10 mouse cellular contexts compared by ENCODE assay signal in genomic region chr10:96294666-96295065, GRCm38 (mm10).
DNase-seq lines count a peak whose midpoint lies in the region; ATAC-seq and TF ChIP-seq lines count a peak whose summit lies in the region.
"Had no signal": no experiment of that assay in that cellular context is flagged by ENCODE, and none has a peak within 500 bp of the region (broad histone marks: within the 10 kb centered on the region; RNA-seq: fewer than 3 reads in every experiment).

No protein-coding gene starts in this region.

- no peak overlapping the region for H3K4me2 ChIP-seq in limb, embryonic 14.5 days (replicated peaks; ENCODE audit: low read depth, low read length, severe bottlenecking)
- H3K4me2 ChIP-seq in liver, embryonic 12.5 days: no peak overlapping the region

- H3K36me3 ChIP-seq in limb, embryonic 14.5 days (ENCODE audit: control insufficient read depth, insufficient read depth, low read length): no peaks in the 10 kb centered on the region
- no peaks in the 10 kb centered on the region for H3K36me3 ChIP-seq in limb, embryonic 10.5 days
- no peaks in the 10 kb centered on the region for H3K36me3 ChIP-seq in liver, embryonic 12.5 days

- ATAC-seq in limb, embryonic 14.5 days (ENCODE audit: low FRiP score, low read depth): no peak
- ATAC-seq in liver, embryonic 12.5 days: no peak
- ATAC-seq in CD4-positive, CD25-positive, alpha-beta regulatory T cell, adult 4 months: no peak

- TF ChIP-seq POLR2A in limb, embryonic 14.5 days (IDR thresholded peaks at IDR 0.05; ENCODE audit: borderline replicate concordance, extremely low read depth, insufficient read depth, insufficient read length): no peak

- 82% methylated on average over 2 of the region's 2 CpGs for WGBS in limb, embryonic 14.5 days
- 91% methylated on average over 2 of the region's 2 CpGs for WGBS in limb, embryonic 10.5 days
- WGBS in liver, embryonic 12.5 days (ENCODE audit: insufficient replicate concordance): 29% methylated on average over 2 of the region's 2 CpGs

- H3K9me3 ChIP-seq in limb, embryonic 14.5 days (ENCODE audit: control insufficient read depth, low read length): no peaks in the 10 kb centered on the region
- no peaks in the 10 kb centered on the region for H3K9me3 ChIP-seq in limb, embryonic 10.5 days (replicated peaks)
- no peaks in the 10 kb centered on the region for H3K9me3 ChIP-seq in liver, embryonic 12.5 days (replicated peaks)

- no peaks in the 10 kb centered on the region for H3K4me1 ChIP-seq in limb, embryonic 14.5 days (ENCODE audit: control insufficient read depth, insufficient read depth, low read length)
- H3K4me1 ChIP-seq in limb, embryonic 10.5 days: no peaks in the 10 kb centered on the region
- H3K4me1 ChIP-seq in liver, embryonic 12.5 days: no peaks in the 10 kb centered on the region

- H3K9ac ChIP-seq in limb, embryonic 14.5 days (ENCODE audit: low read depth, low read length, severe bottlenecking): no peak overlapping the region
- no peak overlapping the region for H3K9ac ChIP-seq in liver, embryonic 12.5 days
- H3K9ac ChIP-seq: liver, embryonic 14.5 days had no signal

- H3K27ac ChIP-seq in limb, embryonic 14.5 days (replicated peaks; ENCODE audit: low read depth, low read length): no peak overlapping the region
- no peak overlapping the region for H3K27ac ChIP-seq in limb, embryonic 10.5 days
- no peak overlapping the region for H3K27ac ChIP-seq in liver, embryonic 12.5 days
- H3K27ac ChIP-seq: liver, embryonic 14.5 days had no signal

- no peaks in the 10 kb centered on the region for H3K27me3 ChIP-seq in limb, embryonic 14.5 days (ENCODE audit: control insufficient read depth, insufficient read depth, low read length)
- no peaks in the 10 kb centered on the region for H3K27me3 ChIP-seq in limb, embryonic 10.5 days (ENCODE audit: low read depth, poor library complexity, severe bottlenecking)
- H3K27me3 ChIP-seq in liver, embryonic 12.5 days (replicated peaks): no peaks in the 10 kb centered on the region

- DNase-seq in limb, embryonic 14.5 days (ENCODE audit: low spot score): peak; percentile 26
- DNase-seq in limb, embryonic 10.5 days (ENCODE audit: low spot score): no peak
- DNase-seq in adrenal gland, postnatal 36 days: peak; percentile 22 to 41
- DNase-seq in kidney, adult 8-10 months: peak; percentile 30 to 55
- DNase-seq in natural killer cell, adult 2 months (ENCODE audit: low spot score in 2 of 2): peak; percentile 16 to 20
- no peak for DNase-seq in right cerebral cortex, adult 2 months (ENCODE audit: low spot score in 2 of 2)
- DNase-seq: right cerebral cortex, postnatal 25 days had no signal

- H3K4me3 ChIP-seq in limb, embryonic 14.5 days (replicated peaks; ENCODE audit: low read length): no peak overlapping the region
- no peak overlapping the region for H3K4me3 ChIP-seq in limb, embryonic 10.5 days
- no peak overlapping the region for H3K4me3 ChIP-seq in liver, embryonic 12.5 days

Comparison
In these comparisons a context has a peak if more than half of its experiments do, and no peak if none do; other contexts are left out.
1. DNase-seq: peak in limb, embryonic 14.5 days (single experiment), adrenal gland, postnatal 36 days (2 of 2), kidney, adult 8-10 months (2 of 2) and natural killer cell, adult 2 months (2 of 2); none in limb, embryonic 10.5 days (single experiment) and right cerebral cortex, adult 2 months (0 of 2).